Mouse (Mus musculus): Measurements from ENCODE around the gene Defa2.
"Not testable (repeated sequence)": the region's sequence is repeated elsewhere in the genome, so short reads cannot be mapped to it uniquely, and the experiment has no call there.

The Defa2 gene

GRCm38 (mm10) chr8:21378215-21378614 lies at the start of gene Defa2:
Gene Defa2, plus strand, starts transcription at chr8:21378515.
- DNase-seq = not testable (repeated sequence)

GRCm38 (mm10) chr8:21391511-21391910 lies 13.2 kb downstream of the Defa2 start, which contains the start of gene Defa33:
Gene Defa33, plus strand, starts transcription at chr8:21391811.
- DNase-seq = not testable (repeated sequence)

GRCm38 (mm10) chr8:21427111-21427510 lies 48.8 kb downstream of the Defa2 start, which contains the start of gene Defa36:
Gene Defa36, plus strand, starts transcription at chr8:21427411.
- DNase-seq = not testable (repeated sequence)

All from embryo, embryonic 11 days (tissue).